Mouse (Mus musculus) adrenal gland, adult 2 months (tissue): ENCODE results near the gene Olfr209. TPM values are rescaled to one million over a fixed set of nuclear protein-coding genes. Genes with fewer than 3 reads are reported as not detected.
A peak's percentile ranks its signal among the peaks of the same experiment; 100 is the strongest.
"Not testable (repeated sequence)": the region's sequence is repeated elsewhere in the genome, so short reads cannot be mapped to it uniquely, and the experiment has no call there.

Source experiments
- DNase-seq: peaks from one replicate; pipeline ENCODE4 v3.0.0; 2021
- long read RNA-seq: library from polyadenylated mRNA; stranded (forward); transcript quantifications from one replicate; pipeline ENCODE4 v2.0.0, GENCODE M21; 2021
- polyA plus RNA-seq: library from polyadenylated mRNA; depleted of rRNA; stranded (reverse); fragments of >200 nt; gene quantifications from 2 replicates; pipeline ENCODE4 v1.2.3, GENCODE M21; 2012; rRNA removed
- total RNA-seq, 2 experiments: library from RNA; stranded (reverse); gene quantifications; 2 replicates each; pipeline ENCODE4 v1.2.3; 2021

Gene Olfr209
- total RNA-seq (not detected), polyA plus RNA-seq (not detected in 2 replicates)
- long read RNA-seq: 0 reads

DNA sequence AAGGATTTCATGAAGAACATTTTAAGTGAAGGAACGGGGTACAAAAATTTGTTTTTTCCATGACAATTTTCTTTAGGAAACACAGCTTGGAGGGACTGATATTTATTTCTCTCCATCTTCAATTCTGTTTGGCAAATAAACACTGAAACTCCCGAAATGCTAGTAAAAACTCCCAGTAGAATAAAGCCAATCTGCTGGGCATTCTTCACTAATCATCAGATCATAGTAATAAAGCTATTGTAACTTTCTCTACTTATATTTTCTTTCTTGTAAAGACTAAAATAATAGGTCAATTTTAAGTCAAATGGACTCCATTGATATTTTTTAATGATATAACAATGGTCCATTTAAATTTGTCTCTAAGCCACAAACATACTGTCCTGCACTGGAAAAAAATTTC lies at the start of gene Olfr209:
Gene Olfr209 (minus strand): TSS at position 101 of the 400 bp plus-strand sequence.
- DNase-seq: no peak

- DNase-seq: peak; percentile 46
Measured at GRCm38 (mm10) chr16:59413475-59413874, 49.7 kb upstream of the Olfr209 start.

- DNase-seq: no peak
Measured at GRCm38 (mm10) chr16:59409800-59410199, 46.0 kb upstream of the Olfr209 start.

- DNase-seq: no peak
Measured at GRCm38 (mm10) chr16:59409341-59409748, 45.6 kb upstream of the Olfr209 start.

DNA sequence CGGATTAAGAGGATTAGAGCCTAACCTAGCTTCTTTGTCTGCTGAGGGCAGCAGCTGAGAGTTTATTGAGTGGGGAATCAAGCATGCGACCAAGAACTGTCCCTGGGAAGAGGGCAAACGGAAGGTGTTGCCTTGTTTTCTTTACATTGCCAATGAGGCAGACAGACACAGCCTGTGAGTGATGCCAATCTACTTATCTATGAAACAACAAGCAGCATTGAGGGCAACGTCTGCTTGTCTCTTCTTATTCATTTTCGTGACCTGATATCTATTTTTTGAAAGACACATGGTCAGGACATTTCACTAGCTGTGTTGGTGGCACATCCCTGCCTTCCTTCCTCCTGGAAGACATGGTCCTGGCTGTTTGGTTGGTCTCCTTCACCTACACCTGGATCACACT lies 43.2 kb upstream of the Olfr209 start, which contains the start of gene Gabrr3:
Gene Gabrr3 (plus strand): TSS at position 301 of the 400 bp plus-strand sequence.
- DNase-seq: no peak

- no peak for DNase-seq
Measured at GRCm38 (mm10) chr16:59404798-59405197, 41.0 kb upstream of the Olfr209 start.

GRCm38 (mm10) chr16:59403684-59404083 lies 39.9 kb upstream of the Olfr209 start:
- DNase-seq: peak; percentile 17

DNA sequence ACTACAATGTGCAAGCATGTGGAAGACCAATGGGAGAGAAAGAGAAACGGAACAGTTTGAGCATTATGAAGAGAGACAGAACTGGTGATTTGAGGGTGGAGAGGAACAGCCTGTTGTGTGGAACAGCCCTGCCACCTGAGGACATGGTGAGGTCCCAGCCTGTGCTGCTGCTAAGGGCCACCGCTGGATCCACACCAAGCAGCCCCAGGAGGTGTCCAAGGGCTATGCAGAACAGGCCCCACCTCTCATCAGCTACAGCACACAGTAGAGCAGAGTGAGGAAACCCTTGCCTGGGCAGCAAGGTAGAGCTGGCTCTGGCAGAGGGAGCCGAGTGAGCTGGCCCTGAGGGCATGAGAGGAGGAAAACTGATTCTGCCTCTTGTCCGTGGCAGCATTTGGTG lies 38.2 kb upstream of the Olfr209 start:
- DNase-seq: no peak

- no peak for DNase-seq
Measured at GRCm38 (mm10) chr16:59401102-59401501, 37.3 kb upstream of the Olfr209 start.

GRCm38 (mm10) chr16:59393300-59393699 lies 29.5 kb upstream of the Olfr209 start:
- no peak for DNase-seq

GRCm38 (mm10) chr16:59349146-59349545 lies 14.6 kb downstream of the Olfr209 start, which contains the start of gene Olfr206:
TSS of gene Olfr206 (minus strand) at chr16:59349246.
- DNase-seq: no peak

GRCm38 (mm10) chr16:59331038-59331437 lies 32.8 kb downstream of the Olfr209 start, which contains the start of gene Olfr205:
TSS of gene Olfr205 (minus strand) at chr16:59331138.
- DNase-seq: no peak

GRCm38 (mm10) chr16:59323262-59323661 lies 40.5 kb downstream of the Olfr209 start:
- not testable (repeated sequence) for DNase-seq

- no peak for DNase-seq
Measured at GRCm38 (mm10) chr16:59318148-59318547, 45.6 kb downstream of the Olfr209 start, which contains the start of gene Olfr204. TSS of gene Olfr204 (minus strand) at chr16:59318248.

Other genes starting within 250 kb of the Olfr209 start
- not detected for gene Olfr194, start 242.9 kb downstream of the Olfr209 start, total RNA-seq
- not detected in 2 replicates for gene Olfr194, start 242.9 kb downstream of the Olfr209 start, polyA plus RNA-seq
- gene Olfr195, start 216.9 kb downstream of the Olfr209 start, total RNA-seq: not detected
- gene Olfr195, start 216.9 kb downstream of the Olfr209 start, polyA plus RNA-seq: not detected in 2 replicates
- not detected for gene Olfr196, start 193.5 kb downstream of the Olfr209 start, total RNA-seq
- gene Olfr196, start 193.5 kb downstream of the Olfr209 start, polyA plus RNA-seq: not detected in 2 replicates
- not detected for gene Olfr198, start 160.5 kb downstream of the Olfr209 start, total RNA-seq
- not detected in 2 replicates for gene Olfr198, start 160.5 kb downstream of the Olfr209 start, polyA plus RNA-seq
- not detected for gene Olfr199, start 144.2 kb downstream of the Olfr209 start, total RNA-seq
- gene Olfr199, start 144.2 kb downstream of the Olfr209 start, polyA plus RNA-seq: not detected in 2 replicates
- gene Olfr201, start 91.4 kb downstream of the Olfr209 start, total RNA-seq: not detected
- not detected in 2 replicates for gene Olfr201, start 91.4 kb downstream of the Olfr209 start, polyA plus RNA-seq
- not detected for gene Olfr202, start 77.2 kb downstream of the Olfr209 start, total RNA-seq
- not detected in 2 replicates for gene Olfr202, start 77.2 kb downstream of the Olfr209 start, polyA plus RNA-seq
- not detected for gene Olfr203, start 65.1 kb downstream of the Olfr209 start, total RNA-seq
- gene Olfr203, start 65.1 kb downstream of the Olfr209 start, polyA plus RNA-seq: not detected in 2 replicates
- gene Olfr204, start 45.7 kb downstream of the Olfr209 start, total RNA-seq: not detected
- gene Olfr204, start 45.7 kb downstream of the Olfr209 start, polyA plus RNA-seq: not detected in 2 replicates
- not detected for gene Olfr205, start 32.9 kb downstream of the Olfr209 start, total RNA-seq
- not detected in 2 replicates for gene Olfr205, start 32.9 kb downstream of the Olfr209 start, polyA plus RNA-seq
- gene Olfr206, start 14.7 kb downstream of the Olfr209 start, total RNA-seq: not detected
- gene Olfr206, start 14.7 kb downstream of the Olfr209 start, polyA plus RNA-seq: not detected in 2 replicates
- gene Gabrr3, start 43.3 kb upstream of the Olfr209 start, total RNA-seq: not detected
- not detected in 2 replicates for gene Gabrr3, start 43.3 kb upstream of the Olfr209 start, polyA plus RNA-seq
- 10 to 100 TPM; 18.9 to 24.9 TPM for gene Riox2, start 107.8 kb upstream of the Olfr209 start, total RNA-seq
- gene Riox2, start 107.8 kb upstream of the Olfr209 start, polyA plus RNA-seq: 2.3 and 4.5 TPM in 2 replicates
- gene Crybg3, start 237.0 kb upstream of the Olfr209 start, total RNA-seq: 10 to 100 TPM; 11.9 to 16.0 TPM
- gene Crybg3, start 237.0 kb upstream of the Olfr209 start, polyA plus RNA-seq: 1.6 and 1.7 TPM in 2 replicates